Mouse (Mus musculus) ES-E14 (cell line): ENCODE data around the gene Snrpb. TPM values are rescaled to one million over a fixed set of nuclear protein-coding genes. Genes with fewer than 3 reads are reported as not detected.

Experiments
- DNase-seq: peaks from one replicate; pipeline ENCODE4 v3.0.0-alpha.2; 2013; ENCODE audit warnings: low read depth, low spot score
- H3K27ac ChIP-seq: 2 replicates; pipeline ENCODE4 v1.5.1; 2012; ENCODE audit warnings: low read depth, mild to moderate bottlenecking, low read length, moderate library complexity, mixed read lengths; ENCODE audit not compliant: poor library complexity, insufficient read depth, severe bottlenecking
- H3K36me3 ChIP-seq: 2 replicates; pipeline ENCODE4 v1.6.1; 2012; ENCODE audit warnings: mild to moderate bottlenecking, low read length, moderate library complexity, mixed read lengths; ENCODE audit not compliant: control insufficient read depth, poor library complexity, insufficient read depth, severe bottlenecking
- H3K4me1 ChIP-seq, 2 experiments: fragments of 150-350 bp in 1 of 2; sonication (generic) in 1 of 2; 2 replicates each; pipeline ENCODE4 v1.6.1; 2012; ENCODE audit warnings: low read length in 2 of 2, mild to moderate bottlenecking in 1 of 2, mixed read lengths in 1 of 2; ENCODE audit not compliant: control insufficient read depth in 2 of 2, insufficient read depth in 2 of 2, poor library complexity in 1 of 2
- H3K4me3 ChIP-seq, 2 experiments: fragments of 150-350 bp in 1 of 2; sonication (generic) in 1 of 2; 2 replicates each; pipeline ENCODE4 v1.5.1; 2012; ENCODE audit warnings: low read length in 2 of 2, low read depth in 1 of 2, mild to moderate bottlenecking in 1 of 2, mixed read lengths in 1 of 2; ENCODE audit not compliant: insufficient read depth in 1 of 2, poor library complexity in 1 of 2, severe bottlenecking in 1 of 2
- H3K9ac ChIP-seq: 2 replicates; pipeline ENCODE4 v1.6.1; 2012; ENCODE audit warnings: low read depth, mild to moderate bottlenecking, low read length, mixed read lengths; ENCODE audit not compliant: poor library complexity, insufficient read depth, severe bottlenecking
- H3K9me3 ChIP-seq: fragments of 150-350 bp; sonication (generic); 2 replicates; pipeline ENCODE4 v1.6.1; 2012; ENCODE audit warnings: low read depth, mild to moderate bottlenecking, low read length; ENCODE audit not compliant: control insufficient read depth, insufficient read depth
- CHD2 ChIP-seq: IDR thresholded peaks from 2 replicates; pipeline ENCODE4 v1.6.1; 2014; ENCODE audit warnings: mild to moderate bottlenecking, low read depth, low read length, inconsistent platforms
- HCFC1 ChIP-seq: IDR thresholded peaks from 2 replicates; pipeline ENCODE4 v1.6.1; 2012; ENCODE audit warnings: low read length, inconsistent platforms, borderline replicate concordance; ENCODE audit not compliant: insufficient read depth
- MAFK ChIP-seq: IDR thresholded peaks from 2 replicates; pipeline ENCODE4 v1.6.1; 2014; ENCODE audit warnings: mild to moderate bottlenecking, low read depth, low read length, inconsistent platforms; ENCODE audit not compliant: insufficient read depth
- ZC3H11A ChIP-seq: IDR thresholded peaks from 2 replicates; pipeline ENCODE4 v1.6.1; 2012; ENCODE audit warnings: low read depth, mild to moderate bottlenecking, inconsistent platforms, low read length, borderline replicate concordance
- ZNF384 ChIP-seq: IDR thresholded peaks from 2 replicates; pipeline ENCODE4 v1.6.1; 2012; ENCODE audit warnings: low read depth, low read length, inconsistent platforms
- in situ Hi-C, 2 experiments: fragments of 600-800 bp; cut with MboI; formaldehyde crosslinking; loops; one replicate each; pipeline ENCODE4 v1.15.1; 2025; ENCODE audit warnings: low sequenced_read_pairs in 2 of 2, inconsistent platforms in 1 of 2; ENCODE audit not compliant: unreplicated experiment in 2 of 2
- total RNA-seq: library from RNA; depleted of rRNA; stranded (reverse); fragments of 300-350 nt; gene quantifications from 2 replicates; pipeline ENCODE4 v1.2.3, GENCODE M21; 2012; rRNA removed

Gene Snrpb
- total RNA-seq, result 278 and 339 TPM in 2 replicates

- H3K4me3 ChIP-seq, result peak within 1 kb of the TSS; percentile 97 to 100
- in situ Hi-C loops, result no loop called here
- peaks cover 1 to 8% of the 10 kb centered on the region in 2 experiments; a peak in 1 of 4 replicates for H3K4me1 ChIP-seq
- peak within 1 kb of the TSS; percentile 78 for H3K27ac ChIP-seq
- TF ChIP-seq CHD2, result no peak
- TF ChIP-seq HCFC1, result 0 out of 2 replicates have a peak, but pooled peaks have one; percentile 12
- H3K36me3 ChIP-seq, result peaks cover 20% of the 10 kb centered on the region
- DNase-seq, result peak; percentile 82
- no peaks in the 10 kb centered on the region for H3K9me3 ChIP-seq
- H3K9ac ChIP-seq, result peak within 1 kb of the TSS; percentile 100
These were observed at the start of gene Snrpb for GRCm38 (mm10) chr2:130178706-130179506. TSS of gene Snrpb (minus strand) at chr2:130179403.

DNA sequence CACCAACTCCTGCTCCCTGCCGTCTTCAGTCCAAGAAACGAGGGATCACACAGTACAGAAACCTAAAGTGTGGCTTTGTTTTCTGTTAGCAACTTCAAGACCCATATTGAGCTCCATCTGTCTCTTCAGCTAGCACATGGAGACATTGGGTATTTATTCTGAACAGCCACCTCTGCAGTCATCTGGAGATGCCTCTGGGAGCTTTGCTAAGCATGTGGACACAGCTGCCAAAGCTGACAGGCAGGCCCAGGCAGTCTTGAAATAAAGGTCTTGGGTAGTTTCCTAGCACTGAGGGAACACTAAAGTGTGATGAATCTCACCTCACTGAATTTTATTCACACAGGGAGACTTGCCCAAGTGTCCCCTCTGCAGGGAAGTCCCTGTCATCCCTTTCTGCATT lies 32.4 kb upstream of the Snrpb start:
- TF ChIP-seq HCFC1 (no peak), MAFK (no peak), CHD2 (no peak), ZNF384 (no peak), ZC3H11A (no peak)
- Histone ChIP-seq H3K9ac (no peak overlapping the region), H3K36me3 (no peaks in the 10 kb centered on the region), H3K4me1 (no peaks in the 10 kb centered on the region), H3K4me3 (no peak overlapping the region), H3K9me3 (no peaks in the 10 kb centered on the region), H3K27ac (no peak overlapping the region)
- in situ Hi-C loops, result no loop called here
- no peak for DNase-seq

GRCm38 (mm10) chr2:130209636-130210035 lies 30.4 kb upstream of the Snrpb start:
- H3K9ac ChIP-seq, result no peak overlapping the region
- no peak for DNase-seq
- H3K9me3 ChIP-seq, result no peaks in the 10 kb centered on the region
- H3K36me3 ChIP-seq, result no peaks in the 10 kb centered on the region
- H3K27ac ChIP-seq, result no peak overlapping the region
- in situ Hi-C loops, result no loop called here
- no peaks in the 10 kb centered on the region for H3K4me1 ChIP-seq
- H3K4me3 ChIP-seq, result no peak overlapping the region
- no peak for TF ChIP-seq HCFC1
- TF ChIP-seq MAFK, result no peak
- TF ChIP-seq CHD2, result no peak
- TF ChIP-seq ZC3H11A, result no peak
- no peak for TF ChIP-seq ZNF384

GRCm38 (mm10) chr2:130207996-130208395 lies 28.8 kb upstream of the Snrpb start:
- Histone ChIP-seq H3K4me1 (no peaks in the 10 kb centered on the region), H3K36me3 (no peaks in the 10 kb centered on the region), H3K9me3 (no peaks in the 10 kb centered on the region), H3K9ac (no peak overlapping the region), H3K27ac (no peak overlapping the region), H3K4me3 (no peak overlapping the region)
- DNase-seq, result peak; percentile 35
- in situ Hi-C loops, result no loop called here
- TF ChIP-seq ZNF384 (no peak), MAFK (no peak), HCFC1 (no peak)

GRCm38 (mm10) chr2:130207376-130207775 lies 28.2 kb upstream of the Snrpb start:
- Histone ChIP-seq H3K4me1 (no peaks in the 10 kb centered on the region), H3K9ac (no peak overlapping the region), H3K27ac (no peak overlapping the region), H3K36me3 (no peaks in the 10 kb centered on the region), H3K4me3 (no peak overlapping the region), H3K9me3 (no peaks in the 10 kb centered on the region)
- no peak for TF ChIP-seq ZNF384
- no peak for TF ChIP-seq MAFK
- TF ChIP-seq HCFC1, result no peak
- TF ChIP-seq CHD2, result no peak
- no peak for DNase-seq
- in situ Hi-C loops, result no loop called here
